Mouse (Mus musculus) regulatory T cell (primary cell): ENCODE data around the gene Lsm14b.

ENCODE experiments used
- in situ Hi-C: fragments of 300-600 bp; cut with MboI, MseI; formaldehyde crosslinking; loops from one replicate; pipeline ENCODE4 v1.15.1; 2025; ENCODE audit warnings: high pct_unique_total_duplicates

The Lsm14b gene

DNA sequence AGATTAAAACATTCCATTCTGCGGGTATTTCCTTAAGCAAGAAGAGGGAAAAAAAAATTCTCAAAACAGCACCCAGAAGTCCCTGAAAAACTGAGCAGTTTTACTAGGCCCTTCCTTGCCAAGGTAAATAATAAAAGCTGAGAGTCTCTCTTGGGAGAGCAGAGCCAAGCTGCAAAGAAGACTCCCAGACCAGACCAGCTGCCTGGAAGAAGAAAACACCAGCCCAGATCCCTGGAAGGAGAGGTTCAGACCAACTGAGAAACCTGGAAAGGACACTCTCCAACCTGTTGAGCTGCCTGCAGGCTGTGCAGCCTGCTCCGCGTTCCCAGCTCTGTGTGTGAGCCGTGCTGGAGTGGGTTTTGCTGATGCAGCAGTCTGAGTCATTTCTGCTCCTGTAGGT lies 7.2 kb upstream of the Lsm14b start:
- in situ Hi-C loops = no loop called here

DNA sequence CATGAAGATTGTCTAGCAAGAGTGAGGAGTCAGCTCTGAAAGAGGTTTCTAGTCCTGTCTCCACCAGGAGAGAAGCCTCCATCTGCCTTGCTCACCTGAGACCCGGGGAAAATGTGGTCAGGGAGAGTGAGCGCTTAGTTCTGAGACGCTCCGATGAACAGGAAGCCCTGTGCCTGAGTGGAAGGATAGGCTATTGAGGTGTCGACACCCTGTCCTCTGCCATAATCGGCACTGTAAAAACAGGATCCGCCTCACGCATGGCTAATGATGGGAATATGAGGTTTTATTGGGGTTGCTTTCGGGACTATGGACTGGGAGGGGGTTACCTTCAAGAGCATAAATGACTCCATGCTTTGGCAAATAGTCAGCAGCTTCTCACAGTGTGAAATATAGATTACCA lies 6.2 kb upstream of the Lsm14b start:
- in situ Hi-C loops = no loop called here

DNA sequence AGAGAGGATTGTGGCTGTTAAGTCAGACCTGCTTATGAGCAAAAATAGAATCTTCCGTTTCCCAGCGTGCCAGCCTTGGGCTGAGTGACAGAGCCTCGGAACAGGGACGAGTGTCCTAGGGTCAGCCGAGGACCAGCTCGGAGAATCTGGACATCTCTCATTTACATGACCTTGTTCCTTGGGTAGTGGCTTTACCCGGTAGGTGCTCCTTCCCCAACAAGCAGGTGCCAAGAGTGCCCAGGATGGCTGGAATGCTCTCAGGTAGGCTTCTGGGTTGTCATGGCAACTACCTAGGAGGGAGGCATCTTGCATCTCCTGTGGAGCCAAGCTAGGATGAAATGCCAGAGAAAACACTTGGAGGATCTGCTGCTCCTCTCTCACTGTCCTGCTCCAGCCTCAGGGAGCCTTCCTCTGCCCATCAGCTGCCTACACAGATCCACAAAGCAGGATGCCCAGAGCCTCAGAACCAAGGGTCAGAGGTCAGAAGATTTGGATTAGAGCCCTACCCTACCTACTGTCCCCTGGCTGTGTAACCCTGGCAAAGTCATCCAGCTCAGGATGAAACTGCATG lies 4.6 kb upstream of the Lsm14b start:
- in situ Hi-C loops = loop anchor here (10.0 kb wide), 1 partner anchor 45 kb away; the partner anchor contains the start of gene Taf4

DNA sequence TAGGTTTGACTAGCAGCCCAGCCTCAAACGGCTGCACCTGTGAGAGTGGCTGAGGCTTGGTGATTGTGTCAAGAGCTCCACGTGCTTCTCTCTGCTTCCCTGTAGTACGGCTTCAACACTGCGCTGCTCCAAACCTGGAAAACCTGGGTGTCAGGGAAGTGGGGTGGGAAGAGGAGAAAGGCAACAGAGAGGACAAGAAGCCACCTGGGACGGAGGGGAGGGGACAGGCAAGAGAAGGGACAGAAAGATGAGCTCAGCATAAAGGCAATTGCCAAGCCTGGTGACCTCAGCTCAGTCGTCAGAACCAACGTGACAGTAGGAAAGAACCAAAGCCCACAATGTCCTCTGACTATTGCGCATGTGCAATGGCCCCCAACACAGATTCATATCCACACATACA lies 3.9 kb upstream of the Lsm14b start:
- in situ Hi-C loops = loop anchor here (10.0 kb wide), 1 partner anchor 46 kb away; the partner anchor contains the start of gene Taf4

DNA sequence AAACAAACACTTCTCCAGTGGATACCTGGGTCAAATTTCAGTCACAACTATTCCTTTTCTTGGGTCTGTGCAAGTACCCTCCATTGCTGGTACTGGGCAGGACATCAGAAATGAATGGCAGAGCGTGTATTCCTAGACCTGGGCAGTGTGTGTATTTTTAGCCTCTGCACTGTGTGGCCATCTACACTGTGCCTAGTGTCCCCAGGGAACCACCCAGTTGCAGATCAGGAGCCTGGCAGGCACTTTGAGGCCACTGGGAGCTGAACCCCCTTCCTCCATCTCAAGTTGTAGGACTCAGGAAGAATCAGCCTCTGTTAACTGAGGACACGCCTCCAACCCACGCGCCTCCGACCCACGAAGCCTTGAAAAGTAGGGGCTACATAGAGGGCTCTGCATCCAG lies 2.0 kb upstream of the Lsm14b start:
- in situ Hi-C loops = loop anchor here (10.0 kb wide), 1 partner anchor 48 kb away; the partner anchor contains the start of gene Taf4

DNA sequence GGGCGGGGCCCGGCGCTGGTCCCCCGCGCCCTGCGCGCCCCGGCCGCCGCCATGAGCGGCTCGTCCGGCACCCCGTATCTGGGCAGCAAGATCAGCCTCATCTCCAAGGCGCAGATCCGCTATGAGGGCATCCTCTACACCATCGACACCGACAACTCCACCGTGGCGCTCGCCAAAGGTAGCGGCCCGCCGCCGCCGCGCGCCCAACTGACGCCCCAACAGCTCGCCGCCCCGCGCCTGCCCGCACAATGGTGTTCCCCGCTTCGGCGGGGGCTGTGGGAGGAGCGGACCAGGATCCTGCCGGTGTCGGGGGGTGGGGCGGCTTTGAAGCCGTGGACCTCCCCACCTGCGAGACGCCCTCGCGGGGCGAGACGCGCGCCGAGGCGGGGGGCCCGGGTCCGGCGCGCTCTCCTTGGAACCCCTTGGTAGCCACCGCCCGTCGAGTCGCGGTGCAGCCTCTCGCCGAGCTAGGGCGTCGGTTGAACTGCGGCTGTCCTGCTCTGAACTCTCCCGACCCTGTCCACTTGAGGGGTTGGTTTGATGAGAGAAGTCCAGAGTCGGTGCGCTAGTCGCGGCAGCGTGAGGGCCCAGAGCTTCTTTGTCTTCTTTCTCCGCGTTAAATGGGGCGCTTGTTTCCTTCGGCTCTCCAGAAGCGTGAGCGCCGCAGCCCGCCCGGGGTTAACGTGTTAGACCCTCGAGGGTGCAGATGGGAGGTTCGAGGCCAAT lies 511 bp downstream of the Lsm14b start:
- in situ Hi-C loops = loop anchor here (10.0 kb wide), 1 partner anchor 50 kb away; the partner anchor contains the start of gene Taf4

DNA sequence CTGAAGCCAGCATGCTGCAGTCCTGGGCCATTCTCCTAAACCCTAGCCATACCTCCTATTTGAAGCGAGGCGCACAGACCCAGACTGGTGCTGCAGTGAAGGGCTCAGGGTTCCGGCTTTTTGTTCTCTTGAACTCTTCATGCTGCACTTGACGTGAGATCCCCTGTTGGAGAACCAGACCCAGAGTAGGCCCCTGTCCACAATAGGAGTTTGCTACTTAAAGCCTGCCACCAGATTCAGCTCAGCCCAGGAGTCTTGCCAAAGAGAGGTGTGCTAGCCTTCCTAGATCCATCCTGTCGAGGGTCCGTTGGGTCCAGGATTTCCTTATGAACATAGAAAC lies 1.0 kb downstream of the Lsm14b start:
- in situ Hi-C loops = loop anchor here (10.0 kb wide), 1 partner anchor 51 kb away; the partner anchor contains the start of gene Taf4

DNA sequence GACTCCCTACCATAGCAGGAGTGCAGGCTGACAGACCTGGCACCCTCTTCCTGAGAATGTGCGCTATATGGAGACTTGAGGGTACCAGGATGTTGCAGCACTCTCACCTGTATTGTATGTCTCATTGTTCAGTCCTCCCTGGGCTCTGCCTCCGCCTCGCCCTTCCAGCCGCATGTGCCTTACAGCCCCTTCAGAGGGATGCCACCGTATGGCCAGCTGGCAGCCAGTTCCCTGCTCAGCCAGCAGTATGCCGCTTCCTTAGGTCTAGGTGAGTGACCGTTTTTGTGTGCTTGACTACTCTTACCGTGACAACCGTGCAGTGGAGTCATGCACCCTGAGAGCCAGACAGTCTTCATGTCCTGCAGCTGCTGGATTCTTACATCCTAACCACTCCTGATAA lies 3.0 kb downstream of the Lsm14b start:
- in situ Hi-C loops = loop anchor here (10.0 kb wide), 1 partner anchor 53 kb away; the partner anchor contains the start of gene Taf4

DNA sequence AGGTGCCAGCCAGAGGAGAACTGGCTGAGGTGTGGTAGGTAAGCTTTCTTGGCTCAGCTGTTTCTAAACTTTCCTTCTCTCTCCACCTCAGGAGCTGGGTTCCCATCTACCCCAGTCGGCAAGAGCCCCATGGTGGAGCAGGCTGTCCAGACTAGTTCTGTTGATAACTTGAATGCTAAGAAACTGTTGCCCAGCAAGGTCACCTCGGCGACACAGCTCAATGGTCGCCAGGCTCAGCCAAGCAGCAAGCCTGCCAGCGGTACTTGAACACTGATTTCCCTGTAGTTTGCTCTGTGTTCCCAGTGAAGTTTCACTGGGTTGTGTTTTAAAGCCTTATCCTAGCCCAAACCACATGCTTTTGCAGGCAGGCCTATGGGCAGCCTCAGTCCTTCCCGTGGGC lies 6.5 kb downstream of the Lsm14b start:
- in situ Hi-C loops = no loop called here

DNA sequence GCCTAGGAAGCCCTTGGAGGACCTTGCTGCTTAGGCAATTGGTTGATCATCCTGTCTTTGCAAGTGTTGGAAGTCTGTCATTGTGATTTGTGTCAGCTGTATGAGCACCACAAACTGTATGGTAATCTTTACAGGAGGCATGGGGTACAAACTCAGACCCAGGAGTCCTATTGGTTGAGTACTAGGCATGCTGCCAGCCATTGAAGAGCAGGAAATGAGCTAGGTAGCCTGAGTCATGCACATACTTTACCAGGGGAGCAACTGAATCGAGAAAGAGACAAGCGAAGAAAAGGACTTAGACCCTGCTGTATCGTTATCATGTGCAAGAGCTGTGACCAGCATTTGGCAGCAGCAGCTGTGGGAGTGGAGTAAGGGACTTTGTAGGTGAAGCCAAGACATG lies 8.1 kb downstream of the Lsm14b start:
- in situ Hi-C loops = no loop called here

DNA sequence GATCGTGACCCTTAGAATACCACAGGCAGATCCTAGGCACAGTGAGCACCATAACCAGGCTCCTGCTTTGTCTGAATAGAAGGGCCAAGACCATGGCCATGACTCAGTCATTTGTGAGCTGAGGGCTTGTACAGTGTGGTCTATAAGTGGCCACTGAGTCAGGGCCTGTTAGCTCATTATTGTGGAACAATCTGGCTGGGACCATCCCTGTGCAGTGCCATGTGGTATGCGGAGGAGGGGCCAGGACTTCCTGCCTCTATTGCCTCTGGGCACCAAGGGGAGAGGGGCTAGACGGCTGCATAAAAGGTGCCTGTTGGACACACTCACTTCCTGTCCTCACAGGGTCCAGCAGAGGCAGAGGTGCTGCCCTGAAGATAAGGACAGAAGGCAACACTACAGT lies 9.2 kb downstream of the Lsm14b start:
- in situ Hi-C loops = no loop called here

DNA sequence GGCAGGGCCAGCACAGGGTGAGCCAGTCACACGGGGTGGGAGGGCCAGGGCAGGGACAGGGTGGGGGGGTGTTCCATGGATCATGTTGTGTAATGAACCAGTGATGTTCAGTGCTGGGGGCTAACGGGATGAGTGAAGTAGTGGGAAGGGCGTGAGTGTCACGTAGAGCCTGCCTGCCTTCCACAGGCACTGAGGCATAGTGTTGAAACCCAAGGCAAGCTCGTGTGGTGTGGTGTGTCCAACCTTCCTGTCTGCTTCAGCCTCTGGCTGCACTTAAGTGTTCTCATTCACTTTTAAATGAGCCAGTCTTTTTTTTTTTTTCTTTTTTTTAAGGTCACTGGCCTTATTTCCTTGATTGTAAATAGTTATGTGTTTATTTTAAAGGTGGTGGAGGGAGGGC lies 10.0 kb downstream of the Lsm14b start:
- in situ Hi-C loops = no loop called here

DNA sequence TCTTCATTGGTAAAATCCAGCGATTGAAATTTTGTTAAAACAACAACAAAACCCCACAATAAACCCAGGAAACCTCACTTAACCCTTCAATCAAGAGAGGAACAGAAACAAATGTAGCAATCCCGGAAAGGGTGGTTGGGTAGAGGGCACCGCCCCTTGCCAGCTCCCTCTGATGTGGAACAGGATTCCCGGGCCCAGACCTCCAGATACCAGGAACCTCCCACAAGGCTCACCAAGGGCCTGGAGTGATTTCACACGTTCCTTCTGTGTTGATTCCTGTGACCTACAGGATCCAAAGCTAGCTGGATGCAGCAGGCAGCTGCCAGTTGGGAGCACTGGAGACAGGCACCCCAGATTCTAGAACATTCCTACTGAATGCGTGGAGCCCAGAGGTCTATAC lies 15.6 kb downstream of the Lsm14b start:
- in situ Hi-C loops = no loop called here

DNA sequence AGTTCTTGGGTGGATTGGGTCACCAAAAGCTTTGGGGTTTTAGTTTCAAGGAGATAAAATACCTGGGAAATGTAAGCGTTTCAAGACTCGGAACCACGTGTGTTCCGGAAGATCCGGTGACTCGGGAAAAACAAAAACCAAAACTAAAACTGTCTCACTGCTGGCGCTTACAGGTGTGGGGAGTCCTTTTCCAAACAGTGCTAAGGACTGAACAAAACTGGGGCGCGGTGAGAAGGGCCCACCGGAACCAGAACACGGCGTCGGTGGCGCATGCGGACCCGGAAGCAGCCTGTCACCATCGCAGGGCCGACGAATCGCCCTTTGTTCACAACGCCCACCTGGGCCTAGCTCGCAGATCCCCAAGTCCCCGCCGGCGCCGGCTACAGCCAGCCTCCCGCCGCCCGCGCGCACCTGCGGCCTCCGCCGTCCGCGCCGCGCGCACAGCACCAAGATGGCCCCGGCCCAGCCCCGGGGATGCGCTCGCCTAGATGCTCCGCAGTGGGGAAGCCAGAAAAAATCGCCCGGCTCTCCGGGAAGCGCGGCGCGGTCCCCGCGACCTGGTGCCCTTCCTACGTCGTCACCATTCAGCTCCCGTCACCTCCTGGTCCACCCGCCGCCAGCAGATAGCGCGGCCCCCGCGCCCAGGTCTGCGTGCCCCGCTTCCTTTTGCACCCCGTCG lies 16.9 kb downstream of the Lsm14b start:
- in situ Hi-C loops = no loop called here

DNA sequence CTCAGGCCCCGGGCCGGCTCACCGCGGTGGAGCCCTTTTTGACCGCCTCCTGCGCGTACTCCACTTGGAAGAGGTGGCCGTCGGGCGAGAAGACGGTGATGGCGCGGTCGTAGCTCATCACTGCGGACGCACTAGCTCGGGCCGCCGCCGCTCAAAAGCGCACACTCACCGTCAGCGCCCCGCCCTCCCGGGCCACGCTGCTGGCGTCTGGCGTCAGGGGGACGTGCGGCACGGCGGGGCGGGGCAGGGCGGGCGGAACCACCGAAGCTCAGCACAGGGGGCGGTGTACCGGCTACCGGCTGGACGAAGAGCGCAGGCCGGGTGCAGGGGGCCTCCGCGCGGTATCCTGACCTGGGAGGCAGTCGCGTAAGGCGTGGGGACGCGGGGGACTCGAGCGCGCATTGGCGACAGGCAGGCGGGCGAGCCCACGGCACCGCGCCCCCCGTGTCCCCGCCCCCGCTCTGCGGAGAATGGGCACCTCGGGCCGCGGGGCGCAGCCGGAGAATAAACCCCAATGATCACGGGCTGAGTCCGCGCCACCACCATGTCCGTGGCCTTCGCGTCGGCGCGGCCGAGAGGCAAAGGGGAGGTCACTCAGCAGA lies 17.6 kb downstream of the Lsm14b start, which contains the start of the genes Psma7 and Ss18l1:
Gene Psma7, minus strand, starts transcription at position 178 of the 602 bp plus-strand sequence.
Gene Ss18l1, plus strand, starts transcription at position 254 of the 602 bp plus-strand sequence.
- in situ Hi-C loops = no loop called here

DNA sequence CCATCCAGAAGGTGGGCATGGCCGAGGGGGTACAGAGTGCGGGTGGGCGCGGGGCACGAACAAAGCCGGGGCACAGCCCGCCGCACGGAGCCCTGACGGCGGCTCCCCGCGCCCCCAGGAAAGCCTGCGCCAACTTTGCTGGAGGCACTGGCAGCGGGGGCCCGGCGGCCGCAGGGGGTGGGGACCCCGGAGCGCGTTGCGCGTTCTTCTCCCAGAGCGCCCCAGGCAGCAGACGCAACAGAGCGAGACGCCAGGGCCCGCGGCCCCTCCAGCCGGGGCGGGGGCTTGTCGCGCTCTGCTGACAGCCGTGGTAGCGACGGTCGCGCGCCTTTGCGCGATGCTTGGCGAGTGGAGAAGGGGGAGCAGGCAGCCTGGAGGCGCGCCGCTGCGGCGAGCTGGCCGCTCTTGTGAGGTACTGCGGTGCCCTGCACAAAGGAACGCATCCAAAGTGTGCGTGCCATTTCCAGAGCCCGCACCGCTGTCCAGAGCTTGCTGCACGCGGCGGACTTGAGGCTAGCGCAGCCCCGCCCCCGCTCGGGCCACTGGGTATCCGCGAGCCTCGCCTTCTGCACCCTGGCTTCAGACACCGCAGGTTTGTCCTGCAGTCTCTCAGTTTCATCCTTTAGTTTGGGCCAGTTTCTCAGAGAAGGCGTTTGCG lies 18.2 kb downstream of the Lsm14b start:
- in situ Hi-C loops = no loop called here

DNA sequence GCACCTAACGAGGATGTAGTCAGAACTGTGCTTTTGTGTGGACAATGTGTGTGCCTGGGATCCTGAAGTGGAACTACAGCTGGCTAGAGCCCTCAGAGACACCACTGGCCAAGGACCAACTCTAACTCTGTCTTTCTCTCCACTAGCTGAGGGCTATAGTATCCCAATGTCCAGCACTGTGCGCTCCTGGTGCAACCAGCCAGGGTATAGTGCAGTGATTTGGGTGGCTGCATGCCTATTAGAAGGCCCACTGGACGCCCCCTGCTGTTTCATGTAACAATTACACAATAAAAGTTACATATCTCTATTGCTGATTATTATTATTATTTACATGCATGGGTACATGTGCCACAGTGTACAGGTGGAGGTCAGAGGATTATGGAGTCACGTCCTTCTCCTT lies 20.5 kb downstream of the Lsm14b start:
- in situ Hi-C loops = loop anchor here (5.0 kb wide), 1 partner anchor 128 kb away; no protein-coding TSS in a partner anchor

DNA sequence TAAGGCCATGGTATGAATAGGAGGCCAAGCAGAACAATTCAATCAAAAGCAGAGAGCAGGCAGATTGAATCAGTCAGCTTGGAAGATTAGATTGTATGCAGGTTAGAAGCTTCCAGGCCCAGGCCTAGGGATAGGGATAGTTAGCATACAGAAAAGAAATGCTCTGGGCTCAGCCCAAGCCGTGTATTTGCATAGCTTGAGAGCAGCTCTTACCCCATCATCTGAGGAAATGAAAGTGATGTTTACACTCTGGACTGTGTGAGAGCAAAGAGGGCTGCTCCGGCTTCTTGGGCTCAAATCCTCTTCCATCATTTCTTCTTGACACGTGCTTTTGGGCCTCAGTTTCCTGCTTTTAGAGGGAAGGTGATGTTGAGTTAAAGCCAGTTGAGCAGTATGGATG lies 22.8 kb downstream of the Lsm14b start:
- in situ Hi-C loops = loop anchor here (5.0 kb wide), 1 partner anchor 130 kb away; no protein-coding TSS in a partner anchor

DNA sequence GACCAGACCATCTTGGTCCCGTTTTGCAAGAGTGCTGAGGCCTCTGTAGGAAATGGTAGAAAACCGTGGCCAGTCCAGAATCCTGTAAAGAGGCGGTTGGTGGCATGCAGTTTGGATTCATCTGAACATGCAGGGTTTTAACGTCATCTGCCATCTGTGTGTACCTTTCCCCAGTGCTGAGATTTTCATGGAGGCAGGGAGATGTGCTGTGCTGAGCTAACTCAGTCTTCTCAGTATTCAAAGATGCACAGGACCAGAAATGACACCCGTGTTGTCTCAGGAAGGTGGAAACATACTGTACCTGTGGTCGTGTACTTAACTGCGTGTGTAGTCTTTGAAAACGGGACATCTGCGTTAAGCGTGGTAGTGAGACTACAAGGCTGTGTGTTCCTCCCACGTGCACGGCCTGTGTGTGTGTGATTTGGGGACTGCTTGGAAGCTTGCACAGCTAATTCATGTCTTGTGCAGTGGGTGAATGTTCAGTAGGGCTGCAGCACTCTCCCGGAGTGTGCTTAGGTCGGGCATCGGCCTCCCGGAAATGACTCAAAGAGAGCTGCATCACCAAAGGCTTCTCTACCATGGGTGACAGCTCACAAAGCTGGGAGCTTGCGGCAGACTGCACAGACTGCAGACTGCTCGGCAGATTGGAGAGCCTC lies 23.3 kb downstream of the Lsm14b start:
- in situ Hi-C loops = loop anchor here (5.0 kb wide), 1 partner anchor 131 kb away; no protein-coding TSS in a partner anchor

DNA sequence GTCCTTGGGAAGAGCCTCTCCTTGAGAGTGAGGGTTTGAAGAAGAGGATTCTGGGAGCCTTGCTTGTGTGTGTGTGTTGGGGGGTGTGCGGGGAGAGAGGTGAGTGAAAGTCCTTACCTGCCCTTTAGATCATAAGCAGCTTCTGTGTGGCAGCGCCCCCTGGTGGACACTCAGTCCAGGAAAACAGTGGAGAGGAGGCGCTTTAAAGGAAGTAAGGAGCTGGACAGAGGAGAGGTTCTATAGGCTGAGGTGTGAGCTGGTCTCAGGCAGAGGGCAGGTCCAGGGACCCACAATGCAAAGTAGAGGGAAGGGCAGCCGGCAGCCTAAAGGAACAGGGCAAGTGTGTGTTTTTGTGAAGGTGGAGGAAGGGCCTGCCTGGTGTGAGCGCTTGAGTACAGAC lies 26.2 kb downstream of the Lsm14b start:
- in situ Hi-C loops = no loop called here
